Mouse (Mus musculus) testis, adult 2 months (tissue): ENCODE data around the gene Fam126b. TPM values are rescaled to one million over a fixed set of nuclear protein-coding genes. Genes with fewer than 3 reads are reported as not detected.

Experiments used
- H3K27ac ChIP-seq: fragments of 200-500 bp; 2 replicates; pipeline ENCODE4 v1.5.1; 2012; ENCODE audit warnings: low read depth, low read length; ENCODE audit not compliant: control insufficient read depth, insufficient read depth
- H3K27me3 ChIP-seq: fragments of 200-500 bp; 2 replicates; pipeline ENCODE4 v1.6.1; 2012; ENCODE audit warnings: mild to moderate bottlenecking, low read length, moderate library complexity; ENCODE audit not compliant: control insufficient read depth, insufficient read depth
- H3K36me3 ChIP-seq: fragments of 200-500 bp; 2 replicates; pipeline ENCODE4 v1.6.1; 2012; ENCODE audit warnings: mild to moderate bottlenecking, low read length; ENCODE audit not compliant: control insufficient read depth, insufficient read depth
- H3K4me1 ChIP-seq: fragments of 200-500 bp; 2 replicates; pipeline ENCODE4 v1.6.1; 2012; ENCODE audit warnings: low read length; ENCODE audit not compliant: control insufficient read depth, insufficient read depth
- H3K4me3 ChIP-seq: fragments of 200-500 bp; 2 replicates; pipeline ENCODE4 v1.5.1; 2012; ENCODE audit warnings: low read depth, mild to moderate bottlenecking, low read length, moderate library complexity, mixed read lengths; ENCODE audit not compliant: control insufficient read depth
- CTCF ChIP-seq: fragments of 200-500 bp; IDR thresholded peaks from 2 replicates; pipeline ENCODE4 v1.5.1; 2012; ENCODE audit warnings: low read depth, mild to moderate bottlenecking, inconsistent platforms, low read length, moderate library complexity; ENCODE audit not compliant: control insufficient read depth, insufficient read depth, insufficient replicate concordance
- POLR2A ChIP-seq: fragments of 200-500 bp; IDR thresholded peaks from 2 replicates; pipeline ENCODE4 v1.6.1; 2012; ENCODE audit warnings: low read depth, mild to moderate bottlenecking, inconsistent platforms, low read length, moderate library complexity; ENCODE audit not compliant: control insufficient read depth
- polyA plus RNA-seq: library from polyadenylated mRNA; depleted of rRNA; stranded (reverse); fragments of >200 nt; gene quantifications from 2 replicates; pipeline ENCODE4 v1.2.3, GENCODE M21; 2012

Fam126b gene
- polyA plus RNA-seq, 1 experiment, result 3.8 TPM

DNA sequence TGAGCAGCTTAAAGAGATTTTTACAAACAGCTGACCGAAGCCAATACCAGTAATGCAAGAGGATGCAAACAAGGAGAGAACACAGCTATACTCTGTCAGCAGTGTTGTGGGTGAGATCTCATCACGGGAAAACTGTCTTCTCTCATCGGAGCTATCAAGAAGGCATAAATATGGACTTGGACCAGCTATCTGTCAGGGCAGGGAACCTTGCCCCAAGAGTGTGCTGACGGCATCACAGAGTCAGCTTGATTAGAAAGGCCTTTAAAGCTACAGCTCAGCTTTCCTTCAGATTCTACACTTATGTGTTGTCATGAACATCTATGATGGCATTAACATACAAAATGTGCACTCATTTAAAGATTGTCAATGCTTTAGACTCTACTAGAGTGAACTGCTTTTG lies 16.6 kb upstream of the Fam126b start:
- Histone ChIP-seq H3K27ac (no peak overlapping the region), H3K4me3 (no peak overlapping the region), H3K4me1 (no peaks in the 10 kb centered on the region), H3K27me3 (no peaks in the 10 kb centered on the region), H3K36me3 (no peaks in the 10 kb centered on the region)
- TF ChIP-seq POLR2A (no peak), CTCF (no peak)

DNA sequence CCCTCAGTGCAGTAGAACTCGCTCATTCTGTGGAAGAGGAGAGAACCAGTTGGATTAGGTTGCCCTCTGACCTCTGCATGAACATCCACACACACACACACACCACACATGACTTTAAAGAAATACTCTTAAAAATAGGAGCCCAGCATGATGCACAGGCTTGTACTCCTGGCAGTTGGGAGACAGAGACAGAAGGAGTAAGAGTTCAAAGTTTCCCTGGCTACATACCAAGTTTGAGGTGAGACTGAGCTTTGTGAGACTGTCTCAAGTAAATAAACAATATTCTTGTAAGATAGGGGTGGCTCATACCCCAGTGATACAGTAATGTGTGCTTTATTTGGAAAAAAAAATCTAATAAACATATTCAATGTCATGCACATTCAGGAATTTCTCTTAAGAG lies 1.4 kb upstream of the Fam126b start:
- Histone ChIP-seq H3K4me3 (peak overlapping the region; percentile 42; the same call in 1 of the 2 replicates), H3K36me3 (no peaks in the 10 kb centered on the region), H3K27ac (no peak overlapping the region), H3K4me1 (peaks cover 2% of the 10 kb centered on the region; the same call in 1 of the 2 replicates), H3K27me3 (no peaks in the 10 kb centered on the region)
- TF ChIP-seq POLR2A, result no peak
- no peak for TF ChIP-seq CTCF

DNA sequence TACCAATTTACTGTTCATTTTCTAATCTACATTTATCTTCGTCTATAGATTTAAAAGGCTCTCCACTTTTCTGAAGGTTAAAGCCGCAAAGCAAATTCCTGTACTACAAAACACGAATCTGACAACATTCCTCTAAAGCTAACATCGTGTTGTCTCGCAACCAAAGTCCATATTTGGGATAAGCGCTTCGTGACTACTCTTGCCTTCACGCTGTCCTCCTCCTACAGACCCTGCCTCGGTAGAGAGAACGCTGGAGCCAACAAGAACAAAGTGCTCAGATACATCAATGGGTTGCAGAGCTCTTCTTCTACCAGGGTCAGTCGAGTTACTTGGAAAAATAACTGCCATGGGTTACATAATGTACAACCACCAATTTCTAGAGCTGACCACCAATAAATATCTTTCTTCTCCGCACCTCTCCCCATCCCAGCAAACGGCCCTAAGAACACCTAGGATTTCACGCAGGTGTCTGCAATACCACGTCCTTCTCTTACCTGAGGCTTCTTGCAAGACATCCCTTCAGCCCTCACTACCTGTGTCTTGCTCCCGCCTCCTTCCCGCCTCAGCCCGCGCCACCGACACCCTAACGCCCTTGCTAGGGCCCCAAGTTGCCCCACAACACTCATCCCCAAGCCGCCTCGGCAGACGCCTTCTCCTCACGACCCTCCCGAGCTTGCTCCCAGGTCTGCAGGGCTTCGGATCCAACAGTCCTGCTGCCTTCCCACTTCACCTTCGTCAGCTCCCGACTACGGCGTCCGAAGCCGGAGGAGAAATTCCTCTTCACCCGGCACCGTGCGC lies 551 bp downstream of the Fam126b start:
- Histone ChIP-seq H3K27ac (peak overlapping the region; percentile 93), H3K27me3 (no peaks in the 10 kb centered on the region)
- no peak for TF ChIP-seq POLR2A
- no peak for TF ChIP-seq CTCF

DNA sequence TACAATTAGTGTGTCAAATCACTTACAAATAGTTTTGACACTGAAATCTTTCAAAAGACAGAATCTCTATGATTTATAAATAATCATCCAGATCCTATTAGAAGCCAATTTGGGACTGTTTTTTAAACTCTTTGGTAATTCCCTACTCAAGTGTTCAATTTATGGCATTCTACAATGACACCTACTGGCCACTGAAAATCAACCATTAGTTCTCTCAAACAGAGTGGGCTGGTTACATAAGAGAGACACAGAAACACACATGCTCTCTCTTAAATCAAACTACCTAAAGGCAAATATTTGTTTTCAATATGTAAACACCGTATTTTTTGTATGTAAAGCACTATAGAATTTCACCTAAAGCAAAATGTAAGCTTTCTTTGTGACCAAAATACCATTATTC lies 1.9 kb downstream of the Fam126b start:
- Histone ChIP-seq H3K27ac (no peak overlapping the region), H3K36me3 (no peaks in the 10 kb centered on the region), H3K4me1 (peaks cover 2% of the 10 kb centered on the region; the same call in 1 of the 2 replicates), H3K4me3 (no peak overlapping the region), H3K27me3 (no peaks in the 10 kb centered on the region)
- TF ChIP-seq CTCF (no peak), POLR2A (no peak)

More for the DNA sequence above, 551 bp downstream of the Fam126b start:
- Histone ChIP-seq H3K4me1 (peaks cover 2% of the 10 kb centered on the region; the same call in 1 of the 2 replicates), H3K4me3 (peak overlapping the region; percentile 99), H3K36me3 (no peaks in the 10 kb centered on the region)

DNA sequence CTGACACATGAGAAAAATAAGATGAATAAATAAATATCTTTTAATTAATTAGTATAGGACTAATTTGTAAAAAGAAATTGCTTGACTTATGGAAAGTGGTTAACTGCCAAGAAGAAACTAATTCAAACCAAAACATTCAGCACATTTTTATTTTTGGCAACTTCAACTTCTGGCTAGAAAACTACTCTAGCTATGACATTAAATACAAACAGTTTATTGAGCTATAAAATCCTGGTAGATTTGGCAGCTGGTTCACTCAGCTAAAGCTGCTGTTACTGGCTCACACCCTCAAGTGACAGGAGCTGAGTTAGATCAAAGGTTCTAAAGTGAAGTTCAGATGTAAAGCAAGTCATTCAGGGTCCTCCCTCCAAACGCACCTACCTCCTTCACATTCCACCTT lies 3.5 kb downstream of the Fam126b start:
- H3K4me1 ChIP-seq, result peaks cover 2% of the 10 kb centered on the region; the same call in 1 of the 2 replicates
- no peak for TF ChIP-seq POLR2A
- no peak for TF ChIP-seq CTCF

DNA sequence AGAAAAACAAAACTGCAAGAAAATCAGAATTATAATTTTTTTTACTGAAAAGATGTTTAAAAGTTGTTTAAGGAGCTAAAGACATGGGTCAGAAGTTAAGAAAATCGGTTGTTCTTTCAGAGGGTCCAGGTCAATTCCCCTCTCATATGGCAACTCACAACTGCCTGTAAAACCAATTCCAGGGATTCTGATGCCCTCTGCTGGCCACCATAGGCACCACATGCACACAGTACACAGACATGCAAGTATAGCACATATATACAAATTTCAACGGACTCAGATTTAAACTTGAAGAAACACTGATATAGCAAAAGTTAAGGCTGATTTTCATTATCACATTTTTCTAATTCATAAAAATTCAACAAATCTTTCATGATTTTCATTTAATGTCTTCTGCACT lies 6.9 kb downstream of the Fam126b start:
- Histone ChIP-seq H3K4me1 (no peaks in the 10 kb centered on the region), H3K27ac (no peak overlapping the region), H3K27me3 (no peaks in the 10 kb centered on the region), H3K36me3 (no peaks in the 10 kb centered on the region), H3K4me3 (no peak overlapping the region)
- no peak for TF ChIP-seq POLR2A
- no peak; the same call in 1 of the 2 replicates for TF ChIP-seq CTCF

More for the DNA sequence above, 3.5 kb downstream of the Fam126b start:
- Histone ChIP-seq H3K4me3 (no peak overlapping the region), H3K27me3 (no peaks in the 10 kb centered on the region), H3K36me3 (no peaks in the 10 kb centered on the region), H3K27ac (no peak overlapping the region)

DNA sequence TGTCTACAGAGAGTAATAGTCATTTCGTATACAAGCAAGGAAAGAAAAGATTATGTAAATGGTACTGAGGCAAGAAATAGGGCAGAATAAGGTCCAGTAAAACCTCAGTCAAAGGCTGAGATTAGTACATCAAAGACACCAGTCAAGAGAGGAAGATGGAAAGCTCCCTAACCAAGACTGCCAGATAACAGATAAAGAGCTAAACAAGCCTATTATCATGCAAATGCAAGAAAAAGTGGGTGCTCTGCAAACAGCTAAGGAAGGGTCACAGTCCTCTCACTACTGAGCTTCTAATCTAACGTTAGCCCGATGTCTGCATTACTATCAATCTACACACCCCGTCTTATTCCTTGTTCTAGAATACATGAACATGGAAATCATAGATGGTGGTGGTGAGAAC lies 15.7 kb downstream of the Fam126b start:
- no peak overlapping the region for H3K27ac ChIP-seq
- H3K4me3 ChIP-seq, result no peak overlapping the region
- TF ChIP-seq POLR2A, result no peak
- no peak for TF ChIP-seq CTCF
- no peaks in the 10 kb centered on the region for H3K4me1 ChIP-seq
- H3K36me3 ChIP-seq, result no peaks in the 10 kb centered on the region
- H3K27me3 ChIP-seq, result no peaks in the 10 kb centered on the region
